Mouse (Mus musculus): ENCODE results near the gene Tamm41.

Tamm41 gene

DNA sequence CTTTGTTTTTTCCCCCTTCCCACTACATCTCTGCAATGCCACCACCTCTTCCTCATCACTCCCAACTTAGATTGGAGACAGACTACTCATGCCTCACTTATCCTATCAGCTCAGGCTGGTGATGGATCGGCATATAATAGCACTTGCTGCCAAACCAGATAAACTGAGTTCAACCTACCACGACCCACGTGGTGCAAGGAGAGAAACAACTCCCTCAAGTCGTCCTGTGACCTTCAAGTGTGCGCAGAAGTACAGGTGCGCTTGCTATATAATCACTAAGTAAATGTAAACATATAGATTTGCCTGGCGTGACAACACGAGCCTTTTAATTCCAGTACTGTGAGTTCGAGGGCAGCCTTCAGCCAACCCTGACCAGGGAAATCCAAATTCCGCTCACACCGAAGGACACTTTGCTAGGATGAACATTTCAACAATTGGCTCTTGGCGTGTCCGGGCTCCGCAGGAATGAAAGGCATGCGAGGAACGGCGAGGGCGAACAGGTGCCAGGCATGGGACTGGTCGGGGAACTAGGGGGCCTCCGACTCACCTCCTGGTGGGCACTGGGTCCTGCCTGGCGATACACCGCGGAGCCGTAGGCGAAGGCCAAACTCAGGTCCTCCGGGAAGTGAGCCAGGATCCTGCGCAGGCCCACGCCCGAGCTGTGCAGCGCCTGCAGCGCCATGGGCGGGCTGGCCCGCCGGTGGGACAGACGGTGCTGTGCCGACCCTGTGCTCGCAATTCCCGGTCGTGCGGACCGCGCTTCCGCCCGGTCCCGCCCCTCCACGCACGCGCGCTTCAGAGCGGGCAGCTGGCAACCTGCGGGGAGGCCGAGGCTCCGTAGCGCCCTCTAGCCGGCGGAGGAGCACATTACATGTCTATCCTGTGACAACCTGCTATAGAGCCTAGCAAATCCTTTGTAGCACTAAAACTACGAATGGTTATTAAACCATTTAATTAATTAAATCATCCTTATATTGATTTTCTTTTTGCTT is at the start of gene Tamm41:
Gene Tamm41, minus strand, starts transcription at position 774 of the 992 bp plus-strand sequence.
- DNase-seq (ENCODE audit: low spot score in 2 of 2), result peak; percentile 68 to 90

DNA sequence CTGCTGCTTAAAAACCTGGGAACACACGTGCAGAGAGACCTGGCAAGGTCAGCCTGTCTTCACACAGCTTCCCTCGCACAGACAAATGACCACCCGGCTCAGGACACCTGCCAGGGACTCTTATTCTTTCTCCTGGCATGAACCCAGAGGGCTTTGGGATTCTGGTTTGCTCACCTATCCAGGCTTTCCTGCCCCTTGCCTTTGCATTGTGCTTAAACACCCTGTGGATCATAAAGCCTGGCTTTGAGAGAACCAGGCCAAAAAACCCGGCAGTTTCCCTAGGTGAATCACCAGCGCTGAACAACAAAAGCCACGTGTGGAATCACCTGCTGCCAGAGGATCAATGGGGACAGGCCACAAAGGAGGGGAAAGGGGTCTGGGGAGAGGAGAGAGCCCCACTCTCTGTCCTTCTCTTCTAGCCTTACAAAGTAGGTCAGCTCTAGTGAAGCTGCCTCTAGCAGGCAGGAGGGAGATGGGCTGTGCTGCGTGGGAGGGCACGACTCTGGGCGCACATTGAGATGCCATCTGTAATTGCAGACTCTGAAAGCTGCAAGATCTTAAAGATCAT is 47.7 kb upstream of the Tamm41 start:
- DNase-seq (ENCODE audit: low spot score in 2 of 2), result no peak

DNA sequence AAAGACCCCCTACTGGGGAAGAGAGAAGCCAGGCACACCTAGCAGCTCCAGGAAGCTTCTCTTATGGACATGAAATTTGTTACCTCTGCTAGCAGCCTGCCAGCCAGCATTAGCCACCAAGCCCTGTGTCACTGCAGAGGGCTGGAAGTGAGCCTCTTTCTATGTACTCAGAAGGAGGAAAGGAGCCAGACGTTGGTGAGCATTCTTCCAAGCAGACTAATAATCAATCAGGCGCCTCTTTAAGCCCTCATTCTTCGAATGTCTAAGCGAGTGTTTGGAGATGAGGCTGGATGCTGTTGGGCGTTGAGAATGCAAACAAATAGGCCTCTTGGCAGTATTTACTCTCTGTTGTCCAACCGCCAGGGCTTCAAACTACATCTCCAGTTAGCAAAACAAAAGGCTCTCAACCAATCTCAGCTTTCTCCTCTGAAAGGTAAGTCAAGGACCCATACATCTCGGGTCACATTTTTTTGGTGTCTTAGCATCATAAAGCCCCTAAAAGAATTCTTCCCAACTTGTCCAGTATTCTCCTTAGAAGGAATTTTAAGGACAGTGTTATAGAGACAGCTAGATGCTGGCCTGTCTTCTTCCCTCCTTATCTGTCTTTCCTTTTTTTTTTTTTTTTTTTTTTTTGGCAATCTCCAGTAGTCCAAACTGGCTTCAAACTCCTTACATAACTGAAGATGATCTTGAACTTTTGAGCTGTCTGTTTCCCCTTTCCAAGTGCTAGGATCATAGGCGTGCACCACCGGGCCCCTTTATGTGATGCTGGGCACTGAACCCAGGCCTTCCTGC is 39.3 kb upstream of the Tamm41 start:
- no peak for DNase-seq (ENCODE audit: low spot score in 2 of 2)

DNA sequence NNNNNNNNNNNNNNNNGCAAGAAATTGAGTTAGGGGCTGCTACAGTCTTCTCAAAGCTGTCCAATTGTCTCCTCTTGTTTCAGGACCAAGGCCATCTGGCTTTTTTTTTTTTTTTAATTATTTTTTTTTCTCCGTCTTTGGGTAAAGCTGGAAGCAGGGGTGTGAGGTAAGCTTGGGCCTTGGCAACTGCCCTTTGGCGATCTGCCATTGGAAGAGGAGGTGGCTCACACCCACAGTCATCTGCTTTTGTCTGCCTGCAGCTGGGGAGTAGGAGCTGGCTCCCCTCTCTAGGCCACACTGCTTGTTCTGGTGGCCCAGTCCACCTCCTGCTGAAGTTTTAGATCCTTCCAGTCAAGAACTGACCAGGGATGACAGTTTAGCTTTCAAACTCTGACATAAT is 34.3 kb upstream of the Tamm41 start:
- DNase-seq (ENCODE audit: low spot score in 2 of 2), result no peak

DNA sequence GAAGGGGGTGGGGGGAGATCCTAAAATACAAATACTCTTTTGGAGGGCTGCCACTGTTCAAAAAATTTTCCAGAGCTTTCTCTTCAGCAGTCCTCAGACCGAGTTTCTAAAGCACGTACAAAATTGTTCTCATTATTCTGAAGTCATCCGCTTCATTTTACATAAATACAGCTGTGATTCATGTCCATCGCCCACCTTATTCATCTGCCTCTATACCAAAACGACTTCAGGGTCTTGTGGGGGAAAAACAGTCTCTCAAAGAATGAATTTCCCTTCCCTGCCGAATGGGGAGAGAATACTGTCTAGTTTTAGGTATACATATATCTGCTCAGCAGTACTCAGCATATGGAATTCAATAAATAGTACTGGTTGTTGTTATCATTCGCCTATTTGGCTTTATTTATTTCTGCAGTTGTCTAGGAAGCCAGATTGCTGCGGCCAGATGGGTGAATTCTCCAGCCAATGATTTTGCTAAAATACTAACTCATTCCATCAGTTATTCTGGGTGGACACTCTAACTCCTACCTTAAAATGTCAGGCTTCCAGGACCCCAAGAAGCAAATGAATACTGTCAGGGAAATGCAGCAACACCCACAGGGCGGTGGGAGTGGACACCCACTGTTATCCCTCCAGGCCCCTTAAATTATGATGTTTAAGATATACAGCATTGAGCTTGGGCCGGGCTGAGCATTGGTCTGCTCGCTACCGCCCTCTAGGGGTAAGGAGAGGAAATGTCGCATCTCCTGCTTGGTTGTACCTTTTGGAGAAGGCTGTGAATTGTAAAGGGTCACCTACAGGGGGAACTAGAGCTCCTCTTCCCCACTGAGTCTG is 27.9 kb upstream of the Tamm41 start:
- peak; percentile 46 to 86 for DNase-seq (ENCODE audit: low spot score in 2 of 2)

DNA sequence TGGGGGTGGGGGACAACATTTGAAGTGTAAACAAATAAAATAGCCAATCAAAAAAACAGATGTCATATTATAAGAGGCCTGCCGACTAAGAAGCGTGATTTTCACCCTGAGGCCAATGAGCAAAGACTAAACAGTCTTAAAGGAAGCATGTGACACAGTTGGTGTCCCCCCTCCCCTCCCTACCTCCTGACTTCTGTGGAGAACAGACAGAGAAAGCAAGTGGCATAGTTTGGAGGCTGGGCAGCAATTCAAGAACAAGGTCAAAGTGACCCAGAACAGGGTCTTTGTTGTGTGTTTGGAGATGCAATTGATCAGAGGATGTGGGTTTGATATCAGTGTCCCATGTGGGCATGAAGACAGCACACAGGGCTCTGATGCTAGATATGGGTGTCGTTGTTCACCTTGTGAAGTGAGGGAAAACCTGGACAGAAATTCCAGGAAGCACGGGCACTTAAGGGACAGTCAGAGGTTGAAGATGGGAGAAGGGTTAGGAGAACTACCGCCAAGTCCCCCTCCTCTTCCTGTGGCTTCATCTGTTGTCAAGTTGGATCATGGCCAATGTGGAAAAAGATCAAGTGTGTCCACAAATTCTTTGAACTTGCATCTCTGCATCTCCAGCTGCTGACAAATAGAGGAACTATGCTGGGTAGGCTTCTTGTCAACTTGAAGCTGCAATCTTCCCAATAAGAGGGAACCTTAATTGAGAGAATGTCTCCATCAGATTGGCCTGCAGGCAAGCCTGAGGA is 25.1 kb upstream of the Tamm41 start:
- DNase-seq (ENCODE audit: low spot score in 2 of 2), result no peak

DNA sequence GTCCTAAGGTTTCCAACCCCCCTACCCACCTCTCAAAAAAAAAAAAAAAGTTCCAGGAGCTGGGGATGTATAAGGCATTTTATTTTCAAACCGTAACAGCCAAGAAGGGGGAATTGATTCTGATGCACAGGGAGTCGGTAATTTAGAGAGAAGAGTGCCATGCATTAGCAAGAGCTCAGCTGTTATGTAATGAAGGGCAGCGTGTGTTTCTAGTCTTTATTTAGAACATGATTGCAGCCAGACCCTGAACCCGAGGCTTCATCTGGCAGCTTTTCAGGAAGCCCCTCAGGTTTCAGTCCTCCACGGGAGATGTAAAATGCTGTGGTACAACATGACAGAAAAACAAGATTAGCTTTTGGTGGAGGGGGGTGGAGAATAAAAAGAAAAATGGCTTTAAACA is 21.6 kb upstream of the Tamm41 start:
- no peak for DNase-seq (ENCODE audit: low spot score in 2 of 2)

DNA sequence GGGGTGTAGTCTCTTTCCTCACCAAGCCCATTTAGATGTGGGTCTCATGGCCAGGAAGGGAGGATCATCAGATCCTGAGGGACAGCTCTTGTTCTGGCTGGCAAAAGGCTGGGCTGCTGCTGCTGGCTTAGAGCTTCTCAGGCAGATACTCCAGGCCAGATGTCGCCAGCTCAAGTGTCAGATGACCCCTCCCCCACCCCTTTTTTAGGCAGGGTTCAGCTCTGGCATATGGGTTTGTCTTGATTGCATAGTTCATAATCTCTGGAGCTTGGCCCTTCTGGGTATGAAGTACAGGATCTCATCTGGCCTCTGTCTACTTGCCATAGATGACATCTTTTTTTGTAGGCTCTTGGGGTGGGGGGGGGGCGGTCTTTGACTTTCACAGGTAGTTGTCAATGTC is 19.0 kb upstream of the Tamm41 start:
- DNase-seq (ENCODE audit: low spot score in 2 of 2), result no peak

DNA sequence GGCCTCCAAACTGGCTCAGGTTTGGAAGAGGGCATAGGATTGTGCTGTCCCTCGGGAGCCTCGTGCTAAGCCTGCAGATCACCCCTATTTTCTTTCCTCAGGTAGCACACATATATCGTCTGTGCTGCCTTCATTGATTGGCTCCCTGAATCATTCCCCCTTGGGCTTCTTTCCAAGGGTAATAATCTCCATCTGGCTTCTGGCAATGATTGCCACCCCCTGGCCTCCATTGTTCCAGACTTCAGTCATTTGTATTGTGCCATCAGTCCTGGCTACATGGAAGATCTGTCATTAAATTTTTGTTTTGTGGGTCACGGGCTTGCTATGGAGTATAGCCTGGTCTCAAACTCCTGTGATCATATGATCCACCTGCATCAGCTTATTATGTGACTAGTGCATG is 17.8 kb upstream of the Tamm41 start:
- no peak for DNase-seq (ENCODE audit: low spot score in 2 of 2)

DNA sequence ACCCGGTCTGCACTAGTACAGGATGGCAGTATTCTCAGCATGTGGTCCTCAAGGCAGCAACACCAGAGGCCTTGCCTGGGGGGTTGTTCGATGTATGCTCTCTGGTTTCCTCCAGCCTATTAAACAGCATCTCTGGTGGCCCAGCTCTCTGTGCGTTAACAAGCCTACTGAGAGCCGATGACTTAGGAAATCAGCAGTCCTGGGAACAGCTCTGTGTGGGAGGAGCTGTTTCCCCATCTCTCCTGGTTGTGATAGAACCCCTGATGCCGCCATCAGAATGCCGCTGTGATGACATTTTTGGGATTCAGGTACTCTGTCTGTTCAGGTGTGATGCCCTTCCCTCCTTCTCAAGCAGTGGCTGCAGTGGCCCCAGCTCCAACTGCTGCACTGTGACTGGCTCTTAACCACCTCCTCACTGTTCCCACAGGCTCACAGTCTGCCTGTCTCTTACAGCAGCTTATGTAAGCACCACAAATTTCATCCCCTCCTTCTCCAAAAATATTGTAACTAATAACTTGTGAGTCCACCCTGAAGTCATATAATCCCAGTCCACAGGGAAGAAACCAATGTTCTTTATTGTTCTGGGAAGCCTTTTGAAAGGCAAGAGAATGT is 14.0 kb upstream of the Tamm41 start:
- DNase-seq (ENCODE audit: low spot score in 2 of 2), result no peak

DNA sequence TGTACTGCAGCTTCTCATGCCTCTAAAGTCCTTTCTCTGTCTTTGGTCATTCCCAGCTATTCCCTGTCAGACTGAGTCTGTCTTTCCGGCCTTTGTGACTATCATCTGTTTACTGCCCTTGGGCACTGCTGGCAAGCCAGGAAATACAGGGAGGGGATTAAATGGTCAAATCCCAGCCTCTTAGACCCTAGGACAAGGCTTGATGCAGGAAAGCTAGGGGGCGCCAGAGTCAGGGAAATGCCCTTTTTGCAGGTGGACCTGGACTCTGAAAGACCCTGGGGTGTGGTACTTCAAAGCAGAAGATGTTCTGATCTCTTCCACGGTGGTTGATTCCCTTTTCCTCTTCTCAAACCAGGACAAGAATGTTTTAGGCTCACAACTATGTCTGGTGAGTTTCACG is 11.3 kb upstream of the Tamm41 start:
- peak in 1 of 2 experiments; percentile 43 for DNase-seq (ENCODE audit: low spot score in 2 of 2)

DNA sequence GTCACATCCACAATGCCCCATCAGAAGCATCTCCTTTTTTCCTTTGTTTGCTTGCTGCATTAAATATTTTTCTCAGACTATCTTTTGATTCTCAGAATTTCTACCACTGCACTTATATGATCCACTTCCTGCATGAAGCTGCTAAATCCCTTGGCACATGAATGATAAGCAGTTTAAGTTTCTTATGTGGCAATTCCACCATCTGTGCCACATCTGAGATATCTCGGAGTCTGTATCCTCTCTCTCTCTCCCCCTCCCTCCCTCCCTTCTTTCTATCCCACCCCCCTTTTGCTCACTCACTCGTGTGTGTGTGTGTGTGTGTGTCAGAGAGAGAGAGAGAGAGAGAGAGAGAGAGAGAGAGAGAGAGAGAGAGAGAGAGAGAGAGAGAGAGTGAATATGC is 10.1 kb upstream of the Tamm41 start:
- no peak for DNase-seq (ENCODE audit: low spot score in 2 of 2)

DNA sequence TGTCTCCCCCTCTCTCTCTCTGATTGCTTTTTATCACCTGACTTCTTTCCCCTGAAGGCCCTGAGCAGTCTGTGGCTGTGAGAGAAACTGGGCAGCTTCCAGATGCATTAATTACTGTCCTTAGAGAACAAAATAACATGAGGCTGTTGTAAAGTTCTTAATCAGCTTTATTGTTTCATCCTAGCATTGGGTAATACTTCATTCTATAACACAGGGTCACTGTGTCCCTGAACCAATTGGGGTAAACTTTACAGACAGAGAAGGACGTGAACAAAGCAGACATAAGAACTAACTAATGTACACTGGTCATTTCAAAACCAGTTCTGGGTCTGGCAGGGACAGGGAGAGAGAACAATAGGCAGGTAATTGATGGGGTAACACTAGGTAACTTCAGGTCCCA is 8.4 kb upstream of the Tamm41 start:
- DNase-seq (ENCODE audit: low spot score in 2 of 2), result no peak

DNA sequence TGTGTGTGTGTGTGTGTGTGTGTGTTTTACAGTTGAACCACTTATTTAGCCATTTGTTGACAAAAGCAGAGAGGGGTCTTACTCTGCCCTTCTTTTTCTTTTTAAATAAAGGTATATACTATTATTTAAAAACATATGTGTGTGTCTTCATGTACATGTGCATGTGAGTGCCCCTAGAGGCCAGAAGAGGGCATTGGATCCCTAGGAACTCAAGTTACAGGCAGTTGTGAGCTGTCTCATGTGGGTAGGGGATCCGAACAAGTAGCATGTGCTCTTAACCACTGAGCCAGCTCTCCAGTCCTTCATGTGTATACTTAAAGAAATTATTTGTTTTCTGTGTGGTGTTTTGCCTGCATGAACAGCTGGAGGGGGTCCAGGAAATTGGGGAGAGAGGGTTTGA is 7.0 kb upstream of the Tamm41 start:
- no peak for DNase-seq (ENCODE audit: low spot score in 2 of 2)

DNA sequence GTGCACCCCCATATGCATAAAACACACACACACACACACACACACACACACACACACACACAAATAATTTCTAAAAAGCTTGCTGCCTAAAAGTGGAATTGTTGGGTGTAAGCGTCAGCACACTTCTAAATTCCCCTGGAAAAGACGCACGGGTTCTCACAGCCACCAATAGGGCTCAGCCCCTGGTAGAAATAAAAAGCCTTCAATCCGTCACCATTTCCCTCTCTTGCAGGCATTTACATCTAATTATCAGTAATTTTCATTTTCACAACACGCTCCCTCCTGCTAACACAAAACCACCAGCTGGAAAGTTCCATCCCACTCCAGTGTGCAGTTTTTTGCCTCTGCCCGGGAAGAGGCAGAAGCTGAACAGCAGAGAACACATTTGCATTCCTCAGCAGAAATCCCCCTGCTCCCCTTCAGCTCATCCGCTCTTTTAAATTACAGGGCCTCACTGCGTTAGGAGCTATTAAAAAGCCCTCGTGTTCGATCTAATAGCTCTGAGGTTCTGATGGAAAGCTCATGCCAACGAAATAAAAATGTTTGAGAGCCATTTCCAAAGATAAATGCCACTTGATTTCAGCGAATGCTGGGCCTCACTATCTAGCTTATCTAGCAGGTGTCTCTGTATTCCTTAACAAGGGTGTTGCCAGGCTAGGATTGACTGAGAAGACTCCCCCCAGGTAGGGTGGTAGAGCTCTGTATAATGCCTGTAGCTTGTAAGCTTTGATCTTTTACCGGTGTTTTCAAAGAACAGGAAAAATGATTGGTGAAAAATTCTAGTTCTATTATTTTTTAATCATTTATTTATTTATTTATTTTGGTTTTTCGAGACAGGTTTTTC is 6.2 kb upstream of the Tamm41 start:
- DNase-seq (ENCODE audit: low spot score in 2 of 2), result no peak

DNA sequence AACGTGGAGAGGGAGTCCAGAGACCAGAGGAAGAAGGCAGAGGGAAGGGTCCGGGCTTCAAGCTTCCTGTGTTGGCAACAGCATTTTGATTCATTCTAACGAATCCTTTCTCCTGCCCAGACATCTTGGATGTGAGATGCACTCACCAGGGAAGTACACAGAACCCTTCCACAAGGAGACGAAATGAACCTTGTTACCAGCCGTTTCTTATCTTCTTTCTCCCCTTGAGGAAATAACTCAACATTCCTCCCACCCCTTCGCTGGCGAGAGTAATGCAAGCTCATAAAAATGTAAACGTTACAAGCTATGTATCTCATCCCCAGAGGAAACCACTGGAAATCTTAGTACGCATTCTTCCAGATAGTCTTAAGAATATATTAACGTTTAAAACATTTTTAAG is 4.9 kb upstream of the Tamm41 start:
- DNase-seq (ENCODE audit: low spot score in 2 of 2), result no peak

DNA sequence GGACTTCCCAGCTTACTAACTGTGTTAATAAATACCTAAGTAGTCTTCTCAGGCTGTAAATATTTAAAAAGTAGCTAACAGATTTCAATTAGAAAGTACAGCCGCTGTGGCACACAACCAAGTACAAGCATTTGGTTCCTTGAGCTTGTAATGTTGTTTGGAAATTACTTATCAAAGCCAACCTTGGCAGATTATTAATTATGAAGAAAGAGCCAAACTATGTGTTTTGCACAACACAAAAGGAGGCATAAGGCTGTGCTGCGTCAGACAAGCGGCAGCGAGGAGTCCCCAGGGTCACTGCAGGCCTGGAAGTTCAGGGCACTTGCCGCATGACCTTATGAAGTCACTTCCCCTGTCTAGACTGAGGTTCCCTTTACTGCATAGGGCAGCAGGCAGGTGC is 4.2 kb downstream of the Tamm41 start:
- DNase-seq (ENCODE audit: low spot score in 2 of 2), result no peak

DNA sequence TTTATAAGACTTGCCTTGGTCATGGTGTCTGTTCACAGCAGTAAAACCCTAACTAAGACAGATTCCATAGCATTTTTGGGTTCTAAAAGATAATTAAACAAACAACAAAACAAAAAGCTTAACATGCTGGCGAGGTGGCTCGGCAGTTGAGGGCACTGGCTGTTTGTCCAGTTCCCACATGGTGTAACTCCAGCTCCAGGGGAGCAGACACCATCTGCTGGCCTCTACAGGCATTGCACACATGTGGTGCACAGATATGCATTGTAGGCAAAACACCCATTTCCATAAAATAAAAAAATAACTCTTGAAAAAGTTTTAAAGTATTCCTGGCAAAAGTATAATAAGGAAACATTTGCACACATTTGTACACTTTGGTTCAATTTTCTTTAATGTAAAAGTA is 7.6 kb downstream of the Tamm41 start:
- no peak for DNase-seq (ENCODE audit: low spot score in 2 of 2)

DNA sequence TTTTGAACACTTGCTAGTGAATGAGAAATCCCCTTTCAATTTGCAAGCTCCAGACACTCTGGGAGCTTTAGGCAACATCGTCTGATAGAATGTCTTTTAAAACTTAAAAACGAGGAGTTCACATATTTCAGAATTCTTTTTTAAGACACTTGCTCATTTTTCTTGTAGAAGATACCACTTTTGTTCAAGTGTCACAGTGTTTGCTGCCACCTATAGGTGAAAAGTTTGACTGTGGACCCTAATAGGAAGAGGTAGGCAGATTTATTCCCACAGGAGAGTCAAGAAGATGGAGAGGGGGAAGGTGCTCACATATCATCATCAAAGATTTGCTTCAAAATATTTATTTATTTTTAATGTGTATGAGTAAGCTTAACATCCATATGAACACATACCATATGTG is 8.4 kb downstream of the Tamm41 start:
- DNase-seq (ENCODE audit: low spot score in 2 of 2), result peak in 1 of 2 experiments; percentile 19

Data from thymus, postnatal 10 days (tissue).